Mouse (Mus musculus): ENCODE results near the gene Wdcp. TPM values are rescaled to one million over a fixed set of nuclear protein-coding genes. Genes with fewer than 3 reads are reported as not detected.
A peak's percentile ranks its signal among the peaks of the same experiment; 100 is the strongest.
"Not testable (repeated sequence)": the region's sequence is repeated elsewhere in the genome, so short reads cannot be mapped to it uniquely, and the experiment has no call there.

Wdcp gene
- polyA plus RNA-seq, 1 experiment from 2014 or later: 21.5 TPM

DNA sequence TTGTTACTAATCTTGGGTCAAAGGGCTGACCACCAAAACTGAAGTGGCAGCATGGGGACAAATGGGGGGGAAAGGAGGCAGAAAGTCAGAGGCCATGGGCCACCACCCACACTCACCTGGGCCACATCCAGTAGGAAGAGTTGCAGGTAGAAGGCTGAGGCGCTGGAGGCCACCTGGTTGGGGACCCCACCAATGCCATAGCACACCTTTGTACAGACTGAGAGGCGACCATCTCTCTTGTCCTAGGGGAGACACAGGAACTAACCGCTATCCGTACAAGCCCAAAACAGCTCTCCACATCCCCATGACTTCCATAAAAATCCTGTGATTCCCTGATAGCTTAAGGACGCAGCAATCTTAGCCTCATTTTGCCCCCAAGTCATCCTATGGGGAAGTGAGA, 28.2 kb downstream of the Wdcp start:
- no peak overlapping the region for H3K4me3 ChIP-seq
- 0 out of 2 replicates have a peak, but pooled peaks cover 6% of the 10 kb centered on the region for H3K27me3 ChIP-seq
- H3K9ac ChIP-seq: no peak overlapping the region
- no peaks in the 10 kb centered on the region for H3K36me3 ChIP-seq
- H3K27ac ChIP-seq: no peak overlapping the region
- ATAC-seq (ENCODE audit: insufficient number of reproducible peaks, insufficient read depth, low FRiP score, low TSS enrichment, low read depth): no peak
- no peak overlapping the region for H3K4me2 ChIP-seq
- no peaks in the 10 kb centered on the region for H3K9me3 ChIP-seq
- peaks cover 11% of the 10 kb centered on the region for H3K4me1 ChIP-seq
- 87% methylated on average over 5 of the region's 5 CpGs for WGBS

GRCm38 (mm10) chr12:4872273-4872672, 29.2 kb downstream of the Wdcp start:
- no peaks in the 10 kb centered on the region for H3K36me3 ChIP-seq
- WGBS: 56% methylated on average over 4 of the region's 4 CpGs
- peaks cover 11% of the 10 kb centered on the region for H3K4me1 ChIP-seq
- H3K27ac ChIP-seq: no peak overlapping the region
- H3K9me3 ChIP-seq: no peaks in the 10 kb centered on the region
- 0 out of 2 replicates have a peak, but pooled peaks cover 6% of the 10 kb centered on the region for H3K27me3 ChIP-seq
- H3K4me2 ChIP-seq: no peak overlapping the region
- no peak overlapping the region for H3K9ac ChIP-seq
- H3K4me3 ChIP-seq: no peak overlapping the region
- ATAC-seq (ENCODE audit: insufficient number of reproducible peaks, insufficient read depth, low FRiP score, low TSS enrichment, low read depth): no peak

DNA sequence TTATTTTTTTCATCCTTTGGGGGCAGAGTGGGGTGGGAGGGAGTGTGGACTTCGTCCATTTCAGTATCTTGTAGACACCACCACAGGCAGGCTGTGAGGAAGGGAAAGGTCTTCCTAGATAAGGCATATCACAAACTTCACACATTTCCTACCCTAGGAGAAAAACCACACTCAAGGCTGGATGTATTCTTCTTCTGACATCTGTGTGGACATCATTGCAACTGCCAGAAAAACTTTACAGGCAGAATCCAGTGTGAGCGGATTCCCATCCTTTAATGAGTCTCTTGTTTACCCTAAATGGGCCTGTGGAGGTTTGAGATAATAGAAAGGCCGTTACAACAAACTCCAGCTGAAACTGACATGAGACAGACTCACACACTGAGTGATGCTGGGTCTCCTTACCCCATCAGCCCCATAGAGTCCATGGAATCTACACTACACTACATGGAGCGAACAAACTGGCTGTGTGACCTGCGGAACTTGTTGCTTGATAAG, 29.9 kb downstream of the Wdcp start:
- no peak overlapping the region for H3K9ac ChIP-seq
- peaks cover 11% of the 10 kb centered on the region for H3K4me1 ChIP-seq
- no peak overlapping the region for H3K4me3 ChIP-seq
- no peak overlapping the region for H3K4me2 ChIP-seq
- 85% methylated on average over 5 of the region's 5 CpGs for WGBS
- H3K27ac ChIP-seq: no peak overlapping the region
- H3K36me3 ChIP-seq: no peaks in the 10 kb centered on the region
- H3K27me3 ChIP-seq: 0 out of 2 replicates have a peak, but pooled peaks cover 6% of the 10 kb centered on the region
- H3K9me3 ChIP-seq: no peaks in the 10 kb centered on the region
- no peak for ATAC-seq (ENCODE audit: insufficient number of reproducible peaks, insufficient read depth, low FRiP score, low TSS enrichment, low read depth)

DNA sequence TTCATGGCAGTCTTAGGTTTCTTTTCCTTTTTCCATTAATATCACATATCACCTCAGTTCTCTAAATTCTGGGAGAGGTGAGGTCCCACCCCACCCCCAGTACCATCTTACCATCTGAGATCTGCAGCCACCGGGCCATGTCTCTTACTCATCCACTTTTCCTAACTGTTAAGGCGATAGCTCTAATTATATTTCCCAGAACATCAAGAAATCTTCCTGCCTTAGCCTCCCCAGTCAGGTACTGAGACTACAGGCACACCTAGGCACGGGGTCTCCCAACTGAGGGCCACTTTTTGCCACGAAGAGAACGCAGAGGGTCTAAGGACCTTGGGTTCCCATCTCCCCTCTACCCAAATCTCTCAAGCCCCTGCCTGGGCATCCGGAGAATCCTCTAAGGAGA, 30.4 kb downstream of the Wdcp start:
- H3K9me3 ChIP-seq: no peaks in the 10 kb centered on the region
- H3K4me3 ChIP-seq: peak overlapping the region; percentile 42
- H3K36me3 ChIP-seq: no peaks in the 10 kb centered on the region
- peaks cover 11% of the 10 kb centered on the region for H3K4me1 ChIP-seq
- 70% methylated on average over 6 of the region's 6 CpGs for WGBS
- 0 out of 2 replicates have a peak, but pooled peaks cover 6% of the 10 kb centered on the region for H3K27me3 ChIP-seq
- H3K9ac ChIP-seq: no peak overlapping the region; the same call in 1 of the 2 replicates
- ATAC-seq (ENCODE audit: insufficient number of reproducible peaks, insufficient read depth, low FRiP score, low TSS enrichment, low read depth): no peak
- H3K4me2 ChIP-seq: peak overlapping the region; percentile 88
- no peak overlapping the region for H3K27ac ChIP-seq

GRCm38 (mm10) chr12:4874161-4874927, 31.2 kb downstream of the Wdcp start, which contains the start of gene Mfsd2b:
Gene Mfsd2b (minus strand): TSS chr12:4874359.
- WGBS: 5% methylated on average over 24 of the region's 24 CpGs
- Histone ChIP-seq H3K27ac (no peak within 1 kb of the TSS; the same call in 1 of the 2 replicates), H3K4me2 (peak within 1 kb of the TSS; percentile 88), H3K9ac (peak within 1 kb of the TSS; percentile 69), H3K9me3 (no peaks in the 10 kb centered on the region), H3K4me3 (peak within 1 kb of the TSS; percentile 42), H3K4me1 (peaks cover 11% of the 10 kb centered on the region), H3K36me3 (peaks cover 6% of the 10 kb centered on the region), H3K27me3 (0 out of 2 replicates have a peak, but pooled peaks cover 6% of the 10 kb centered on the region)
- ATAC-seq (ENCODE audit: insufficient number of reproducible peaks, insufficient read depth, low FRiP score, low TSS enrichment, low read depth): peak; percentile 76

GRCm38 (mm10) chr12:4875623-4876022, 32.5 kb downstream of the Wdcp start:
- 77% methylated on average over 8 of the region's 8 CpGs for WGBS

GRCm38 (mm10) chr12:4878296-4878783, 35.2 kb downstream of the Wdcp start:
- Histone ChIP-seq H3K9ac (no peak overlapping the region), H3K4me3 (no peak overlapping the region), H3K4me2 (no peak overlapping the region), H3K36me3 (peaks cover 29% of the 10 kb centered on the region), H3K9me3 (no peaks in the 10 kb centered on the region), H3K27ac (no peak overlapping the region), H3K4me1 (peaks cover 11% of the 10 kb centered on the region), H3K27me3 (0 out of 2 replicates have a peak, but pooled peaks cover 5% of the 10 kb centered on the region)
- no peak for ATAC-seq (ENCODE audit: insufficient number of reproducible peaks, insufficient read depth, low FRiP score, low TSS enrichment, low read depth)
- 72% methylated on average over 9 of the region's 9 CpGs for WGBS

More at GRCm38 (mm10) chr12:4875623-4876022, 32.5 kb downstream of the Wdcp start:
- Histone ChIP-seq H3K9ac (no peak overlapping the region), H3K9me3 (no peaks in the 10 kb centered on the region), H3K4me1 (peaks cover 11% of the 10 kb centered on the region), H3K4me2 (no peak overlapping the region), H3K27ac (no peak overlapping the region), H3K4me3 (no peak overlapping the region), H3K36me3 (peaks cover 9% of the 10 kb centered on the region), H3K27me3 (0 out of 2 replicates have a peak, but pooled peaks cover 6% of the 10 kb centered on the region)
- no peak for ATAC-seq (ENCODE audit: insufficient number of reproducible peaks, insufficient read depth, low FRiP score, low TSS enrichment, low read depth)

- Histone ChIP-seq H3K4me3 (no peak overlapping the region), H3K27ac (no peak overlapping the region), H3K27me3 (no peaks in the 10 kb centered on the region), H3K9me3 (no peaks in the 10 kb centered on the region), H3K9ac (no peak overlapping the region), H3K4me1 (peaks cover 6% of the 10 kb centered on the region), H3K36me3 (peaks cover 29% of the 10 kb centered on the region), H3K4me2 (no peak overlapping the region)
- 91% methylated on average over 5 of the region's 5 CpGs for WGBS
- no peak for ATAC-seq (ENCODE audit: insufficient number of reproducible peaks, insufficient read depth, low FRiP score, low TSS enrichment, low read depth)
These were observed 35.9 kb downstream of the Wdcp start for GRCm38 (mm10) chr12:4879048-4879447.

GRCm38 (mm10) chr12:4882086-4882485, 39.0 kb downstream of the Wdcp start:
- ATAC-seq (ENCODE audit: insufficient number of reproducible peaks, insufficient read depth, low FRiP score, low TSS enrichment, low read depth): no peak
- H3K27me3 ChIP-seq: no peaks in the 10 kb centered on the region
- no peaks in the 10 kb centered on the region for H3K9me3 ChIP-seq
- H3K27ac ChIP-seq: no peak overlapping the region
- H3K4me3 ChIP-seq: no peak overlapping the region
- no peak overlapping the region for H3K4me2 ChIP-seq
- H3K9ac ChIP-seq: no peak overlapping the region
- peaks cover 29% of the 10 kb centered on the region for H3K36me3 ChIP-seq
- WGBS: 75% methylated on average over 2 of the region's 2 CpGs
- H3K4me1 ChIP-seq: no peaks in the 10 kb centered on the region

DNA sequence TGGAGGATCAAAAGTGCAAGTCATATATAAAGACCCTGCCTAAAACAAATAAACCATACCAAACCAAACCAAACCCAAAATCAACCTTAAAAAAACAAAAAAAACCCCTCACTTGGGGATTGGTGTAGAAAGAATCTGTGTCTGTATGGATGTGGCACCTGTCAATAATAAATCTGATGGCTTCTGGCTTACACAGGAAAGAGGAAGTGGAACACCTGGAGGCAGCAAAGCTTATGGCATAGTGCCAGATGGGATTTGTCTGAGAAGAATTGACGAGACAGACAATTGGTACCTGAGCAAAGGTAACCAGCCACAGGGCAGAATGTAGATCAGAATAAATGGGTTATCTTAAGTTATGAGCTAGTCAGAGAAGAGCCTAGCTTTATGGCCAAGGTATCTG, 42.0 kb downstream of the Wdcp start:
- H3K36me3 ChIP-seq: peaks cover 20% of the 10 kb centered on the region
- no peaks in the 10 kb centered on the region for H3K27me3 ChIP-seq
- H3K4me2 ChIP-seq: no peak overlapping the region
- H3K4me1 ChIP-seq: no peaks in the 10 kb centered on the region
- ATAC-seq (ENCODE audit: insufficient number of reproducible peaks, insufficient read depth, low FRiP score, low TSS enrichment, low read depth): no peak
- WGBS: 62% methylated on average over 1 of the region's 1 CpGs
- H3K9me3 ChIP-seq: no peaks in the 10 kb centered on the region
- no peak overlapping the region for H3K9ac ChIP-seq
- H3K4me3 ChIP-seq: no peak overlapping the region
- no peak overlapping the region for H3K27ac ChIP-seq

GRCm38 (mm10) chr12:4886581-4886980, 43.5 kb downstream of the Wdcp start:
- H3K9ac ChIP-seq; H3K27me3 ChIP-seq; ATAC-seq (ENCODE audit: insufficient number of reproducible peaks, insufficient read depth, low FRiP score, low TSS enrichment, low read depth); H3K27ac ChIP-seq; H3K9me3 ChIP-seq; H3K4me3 ChIP-seq; H3K4me1 ChIP-seq; H3K4me2 ChIP-seq: not testable (repeated sequence)
- WGBS: 93% methylated on average over 4 of the region's 4 CpGs
- peaks cover 20% of the 10 kb centered on the region for H3K36me3 ChIP-seq

- no peak for ATAC-seq (ENCODE audit: insufficient number of reproducible peaks, insufficient read depth, low FRiP score, low TSS enrichment, low read depth)
- Histone ChIP-seq H3K27me3 (no peaks in the 10 kb centered on the region), H3K9me3 (no peaks in the 10 kb centered on the region), H3K4me3 (no peak overlapping the region), H3K27ac (no peak overlapping the region), H3K4me2 (no peak overlapping the region), H3K36me3 (0 out of 2 replicates have a peak, but pooled peaks cover 9% of the 10 kb centered on the region), H3K4me1 (no peaks in the 10 kb centered on the region), H3K9ac (no peak overlapping the region)
These were observed 45.6 kb downstream of the Wdcp start for GRCm38 (mm10) chr12:4888739-4889138.
